Mouse (Mus musculus) hindbrain, embryonic 10.5 days (tissue): ENCODE data around the gene Porcn. TPM values are rescaled to one million over a fixed set of nuclear protein-coding genes. Genes with fewer than 3 reads are reported as not detected.

Experiments
- DNase-seq: peaks from one replicate; pipeline ENCODE4 v3.0.0-alpha.2; 2017; ENCODE audit warnings: low spot score
- H3K27ac ChIP-seq: fragments of 300-500 bp; sonication (generic); 2 replicates; pipeline ENCODE4 v1.5.1; 2016; ENCODE audit warnings: mild to moderate bottlenecking, moderate library complexity
- H3K27me3 ChIP-seq: fragments of 300-500 bp; sonication (generic); 2 replicates; pipeline ENCODE4 v1.6.1; 2016; ENCODE audit warnings: mild to moderate bottlenecking; ENCODE audit not compliant: poor library complexity, insufficient read depth, severe bottlenecking
- H3K36me3 ChIP-seq: fragments of 300-500 bp; sonication (generic); 2 replicates; pipeline ENCODE4 v1.6.1; 2016; ENCODE audit warnings: mild to moderate bottlenecking, moderate library complexity
- H3K4me1 ChIP-seq: fragments of 300-500 bp; sonication (generic); replicated peaks from 2 replicates; pipeline ENCODE4 v1.6.1; 2016; ENCODE audit warnings: mild to moderate bottlenecking
- H3K4me3 ChIP-seq: fragments of 300-500 bp; sonication (generic); 2 replicates; pipeline ENCODE4 v1.5.1; 2016; ENCODE audit warnings: mild to moderate bottlenecking, moderate library complexity
- H3K9me3 ChIP-seq: fragments of 300-500 bp; sonication (generic); 2 replicates; pipeline ENCODE4 v1.6.1; 2016; ENCODE audit warnings: mild to moderate bottlenecking, moderate library complexity
- WGBS: fragments of 180-500 bp; shearing (Covaris S2); methylation state at CpG from one replicate; pipeline ENCODE4 v1.1.7; 2016; 5-methylcytosine and 5-hydroxymethylcytosine counted together
- polyA plus RNA-seq: library from polyadenylated mRNA; unstranded; fragments of >200 nt; fragmentation: Nextera tagmentation; extraction: Ambion mirVana; gene quantifications from 2 replicates; pipeline ENCODE4 v1.2.1, GENCODE M21; 2016

Gene Porcn
- polyA plus RNA-seq, 1 experiment from 2014 or later: 22.6 TPM

DNA sequence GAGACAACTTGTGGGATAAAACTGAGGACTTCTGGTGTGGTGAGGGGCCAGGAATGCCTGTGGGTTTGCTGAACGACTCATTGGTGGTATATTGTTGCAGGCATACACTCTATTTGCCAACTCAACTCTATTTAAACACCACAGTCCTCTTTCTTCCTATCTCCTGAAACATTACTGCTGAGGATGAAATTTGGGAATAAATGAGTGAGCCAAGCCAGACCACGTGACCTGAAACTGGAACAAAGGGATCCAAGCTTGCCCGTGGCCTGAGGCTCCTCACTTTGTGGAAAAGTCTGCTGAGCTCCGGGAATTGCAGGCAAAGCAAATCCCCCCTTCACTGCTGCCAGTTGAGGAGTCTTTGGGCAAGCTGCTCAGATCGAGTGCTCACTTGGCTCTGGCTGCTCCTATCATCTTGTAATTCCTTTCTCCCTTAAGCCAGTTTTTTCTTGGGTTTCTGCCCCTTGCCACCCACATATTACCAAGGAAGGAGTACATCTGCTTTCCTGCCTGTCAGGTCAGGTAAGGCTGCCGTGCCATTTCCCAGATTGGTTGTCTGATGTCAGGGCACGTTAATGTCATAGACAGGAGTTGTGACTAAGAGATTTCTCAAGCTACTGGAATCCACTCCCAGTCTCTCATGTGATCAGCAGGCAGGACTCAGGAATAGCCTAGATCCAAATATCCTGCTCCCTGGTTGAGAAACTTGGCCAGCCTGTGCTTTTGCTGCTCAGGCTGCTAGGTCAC, 16.5 kb upstream of the Porcn start:
- H3K4me1 ChIP-seq: no peaks in the 10 kb centered on the region
- H3K9me3 ChIP-seq: peaks cover 16% of the 10 kb centered on the region; the same call in 1 of the 2 replicates
- no peaks in the 10 kb centered on the region for H3K36me3 ChIP-seq
- WGBS: 63% methylated on average over 7 of the region's 7 CpGs
- no peak overlapping the region for H3K27ac ChIP-seq
- no peak overlapping the region for H3K4me3 ChIP-seq
- no peak for DNase-seq
- no peaks in the 10 kb centered on the region; the same call in 1 of the 2 replicates for H3K27me3 ChIP-seq

- peaks cover 14% of the 10 kb centered on the region; the same call in 1 of the 2 replicates for H3K9me3 ChIP-seq
- H3K27ac ChIP-seq: no peak overlapping the region
- H3K4me1 ChIP-seq: no peaks in the 10 kb centered on the region
- H3K36me3 ChIP-seq: no peaks in the 10 kb centered on the region
- H3K27me3 ChIP-seq: no peaks in the 10 kb centered on the region; the same call in 1 of the 2 replicates
- no peak overlapping the region for H3K4me3 ChIP-seq
- WGBS: 64% methylated on average over 3 of the region's 3 CpGs
- no peak for DNase-seq
Observed at GRCm38 (mm10) chrX:8222296-8222677, 16.0 kb upstream of the Porcn start.

GRCm38 (mm10) chrX:8219651-8220050, 13.3 kb upstream of the Porcn start:
- 28% methylated on average over 8 of the region's 8 CpGs for WGBS
- no peak overlapping the region for H3K27ac ChIP-seq
- H3K4me3 ChIP-seq: no peak overlapping the region
- H3K27me3 ChIP-seq: no peaks in the 10 kb centered on the region; the same call in 1 of the 2 replicates
- H3K9me3 ChIP-seq: peaks cover 9% of the 10 kb centered on the region; the same call in 1 of the 2 replicates
- no peaks in the 10 kb centered on the region for H3K36me3 ChIP-seq
- H3K4me1 ChIP-seq: no peaks in the 10 kb centered on the region
- no peak for DNase-seq

DNA sequence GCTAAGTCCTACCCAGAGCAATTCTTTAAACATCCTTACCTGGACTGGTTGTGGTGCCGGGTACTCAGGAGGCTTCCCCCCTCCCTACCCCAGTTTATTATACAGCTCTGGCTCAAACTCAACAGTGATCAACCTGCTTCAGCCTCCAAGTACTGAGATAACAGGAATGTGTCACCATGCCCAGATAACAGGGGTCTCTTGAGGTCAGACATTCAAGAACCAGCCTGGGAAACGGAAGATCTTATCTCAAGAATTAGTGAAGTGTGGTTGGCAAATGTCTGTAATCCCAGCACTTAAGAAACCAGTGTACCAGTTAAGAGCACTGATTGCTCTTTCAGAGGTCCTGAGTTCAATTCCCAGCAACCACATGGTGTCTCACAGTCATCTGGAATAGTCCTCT, 11.8 kb upstream of the Porcn start:
- H3K36me3 ChIP-seq: no peaks in the 10 kb centered on the region
- H3K4me3 ChIP-seq: no peak overlapping the region
- 71% methylated on average over 2 of the region's 2 CpGs for WGBS

DNA sequence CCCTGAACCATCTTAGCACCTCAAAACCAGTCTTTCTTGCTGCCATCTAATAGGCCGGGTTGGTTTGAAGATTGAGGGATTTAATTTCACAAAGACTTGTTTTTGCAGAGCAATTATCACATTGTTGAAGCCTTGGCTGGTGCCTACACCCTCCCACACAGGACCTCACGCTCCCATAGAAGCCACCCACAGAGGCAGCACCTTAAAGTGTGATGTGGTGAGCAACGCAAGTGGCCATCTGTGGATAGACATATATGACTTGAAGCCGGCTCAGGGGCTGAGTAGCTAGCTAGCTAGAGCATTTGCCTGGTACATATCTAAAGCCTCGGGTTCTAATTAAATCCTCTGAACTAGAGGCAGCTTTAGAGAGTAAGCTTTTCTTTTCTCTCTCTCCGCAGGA, 11.1 kb upstream of the Porcn start:
- H3K4me3 ChIP-seq: no peak overlapping the region
- H3K27me3 ChIP-seq: no peaks in the 10 kb centered on the region; the same call in 1 of the 2 replicates
- H3K36me3 ChIP-seq: no peaks in the 10 kb centered on the region
- H3K27ac ChIP-seq: no peak overlapping the region
- WGBS: 43% methylated on average over 6 of the region's 6 CpGs
- no peaks in the 10 kb centered on the region for H3K4me1 ChIP-seq
- DNase-seq: no peak
- H3K9me3 ChIP-seq: peaks cover 6% of the 10 kb centered on the region; the same call in 1 of the 2 replicates

More for the DNA sequence above, 11.8 kb upstream of the Porcn start:
- Histone ChIP-seq H3K27me3 (no peaks in the 10 kb centered on the region; the same call in 1 of the 2 replicates), H3K9me3 (peaks cover 6% of the 10 kb centered on the region; the same call in 1 of the 2 replicates), H3K27ac (no peak overlapping the region), H3K4me1 (no peaks in the 10 kb centered on the region)
- no peak for DNase-seq

DNA sequence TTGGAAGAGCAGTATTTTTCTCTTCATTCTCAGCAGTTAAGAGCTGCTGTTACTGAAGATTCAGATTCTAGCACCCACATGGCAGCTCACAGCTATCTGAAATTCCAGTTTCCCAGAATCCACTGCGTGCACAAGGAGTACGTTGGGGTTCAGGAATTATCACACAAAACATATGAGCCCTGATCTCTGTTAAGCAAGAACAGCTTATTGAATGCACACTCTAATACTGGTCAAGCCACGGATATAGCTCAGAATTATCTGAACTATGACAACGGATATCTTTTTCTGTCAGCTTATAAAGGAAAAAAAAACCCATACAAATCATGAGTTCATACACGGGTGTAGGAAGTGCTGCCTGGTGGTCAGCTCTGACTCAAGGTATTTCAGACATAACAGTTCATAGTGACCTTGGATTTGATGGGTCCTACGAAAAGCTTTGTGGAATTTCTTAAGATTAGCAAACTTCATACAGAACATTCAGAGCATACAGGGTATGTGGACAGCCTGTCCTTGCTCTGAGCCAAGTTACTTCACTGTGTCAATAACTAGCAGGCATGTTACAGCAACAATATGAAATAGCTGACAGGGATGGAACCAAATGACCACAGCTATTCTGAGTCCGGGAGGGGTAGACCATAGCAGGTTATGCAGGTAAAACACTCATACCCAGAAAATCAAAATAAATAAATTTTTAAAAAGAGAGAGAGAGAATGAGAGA, 5.3 kb upstream of the Porcn start:
- H3K9me3 ChIP-seq: no peaks in the 10 kb centered on the region
- DNase-seq: no peak
- no peak overlapping the region for H3K4me3 ChIP-seq
- 84% methylated on average over 7 of the region's 7 CpGs for WGBS
- no peaks in the 10 kb centered on the region for H3K4me1 ChIP-seq
- H3K27ac ChIP-seq: no peak overlapping the region
- no peaks in the 10 kb centered on the region for H3K27me3 ChIP-seq
- H3K36me3 ChIP-seq: no peaks in the 10 kb centered on the region

- Histone ChIP-seq H3K36me3 (no peaks in the 10 kb centered on the region), H3K9me3 (peaks cover 5% of the 10 kb centered on the region; the same call in 1 of the 2 replicates), H3K27me3 (no peaks in the 10 kb centered on the region), H3K27ac (no peak overlapping the region), H3K4me1 (peaks cover 4% of the 10 kb centered on the region; the same call in 1 of the 2 replicates), H3K4me3 (no peak overlapping the region)
- 71% methylated on average over 2 of the region's 2 CpGs for WGBS
- no peak for DNase-seq
Observed at GRCm38 (mm10) chrX:8209720-8210119, 3.4 kb upstream of the Porcn start.

- H3K36me3 ChIP-seq: no peaks in the 10 kb centered on the region
- 39% methylated on average over 4 of the region's 4 CpGs for WGBS
- H3K9me3 ChIP-seq: peaks cover 9% of the 10 kb centered on the region; the same call in 1 of the 2 replicates
- no peaks in the 10 kb centered on the region for H3K27me3 ChIP-seq
- no peak for DNase-seq
- no peak overlapping the region for H3K27ac ChIP-seq
- no peak overlapping the region for H3K4me3 ChIP-seq
- peaks cover 4% of the 10 kb centered on the region; the same call in 1 of the 2 replicates for H3K4me1 ChIP-seq
Observed at GRCm38 (mm10) chrX:8207224-8207623, 899 bp upstream of the Porcn start.

DNA sequence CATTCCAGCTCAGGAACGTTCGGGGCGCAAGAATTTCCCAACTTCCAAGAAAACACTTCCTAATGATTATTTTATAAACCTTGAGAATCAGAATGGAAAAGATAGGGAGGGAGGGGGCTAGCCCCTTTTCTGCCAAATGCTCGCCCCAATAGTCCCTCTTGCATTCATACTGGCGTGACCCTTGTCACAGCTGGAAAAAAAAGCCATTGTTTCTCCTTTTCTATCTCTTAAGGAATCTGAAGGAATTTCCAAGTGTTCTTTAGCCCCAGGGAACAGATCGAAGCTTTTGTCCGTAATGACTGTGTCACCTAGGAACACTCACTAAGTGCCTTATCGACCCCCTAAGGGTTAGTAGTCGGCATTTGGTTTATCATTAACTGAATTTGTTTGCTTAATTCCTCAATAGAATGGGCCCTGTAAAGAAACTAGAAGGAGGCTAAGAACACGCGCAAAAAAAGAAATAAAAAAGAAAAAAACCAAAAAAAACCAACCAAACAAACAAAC, 421 bp upstream of the Porcn start:
- Histone ChIP-seq H3K4me3 (peak overlapping the region; percentile 61), H3K27me3 (no peaks in the 10 kb centered on the region), H3K4me1 (peaks cover 4% of the 10 kb centered on the region; the same call in 1 of the 2 replicates), H3K27ac (peak overlapping the region; percentile 82; the same call in 1 of the 2 replicates), H3K9me3 (peaks cover 9% of the 10 kb centered on the region; the same call in 1 of the 2 replicates), H3K36me3 (no peaks in the 10 kb centered on the region)
- 18% methylated on average over 11 of the region's 11 CpGs for WGBS
- DNase-seq: no peak

DNA sequence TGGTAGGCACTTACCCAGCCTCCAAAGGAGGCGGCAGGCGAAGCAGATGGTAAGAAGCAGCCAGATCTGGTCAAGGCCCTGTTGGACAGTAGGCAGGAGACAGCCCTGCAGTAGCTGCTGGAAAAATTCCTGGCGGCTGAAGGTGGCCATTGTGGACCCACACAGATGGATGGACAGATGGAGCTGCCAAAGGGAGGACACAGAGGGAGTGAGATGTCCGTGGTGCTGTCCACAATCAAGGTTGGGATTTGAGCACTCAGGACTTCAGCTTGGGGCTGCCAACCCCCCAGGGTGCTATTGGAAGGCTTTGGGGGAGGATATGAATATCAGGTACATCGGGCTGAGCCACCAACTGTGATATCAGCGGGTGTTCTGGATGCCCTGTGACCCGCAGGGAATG, 774 bp downstream of the Porcn start:
- H3K27me3 ChIP-seq: no peaks in the 10 kb centered on the region
- WGBS: 37% methylated on average over 7 of the region's 7 CpGs
- H3K27ac ChIP-seq: no peak overlapping the region

DNA sequence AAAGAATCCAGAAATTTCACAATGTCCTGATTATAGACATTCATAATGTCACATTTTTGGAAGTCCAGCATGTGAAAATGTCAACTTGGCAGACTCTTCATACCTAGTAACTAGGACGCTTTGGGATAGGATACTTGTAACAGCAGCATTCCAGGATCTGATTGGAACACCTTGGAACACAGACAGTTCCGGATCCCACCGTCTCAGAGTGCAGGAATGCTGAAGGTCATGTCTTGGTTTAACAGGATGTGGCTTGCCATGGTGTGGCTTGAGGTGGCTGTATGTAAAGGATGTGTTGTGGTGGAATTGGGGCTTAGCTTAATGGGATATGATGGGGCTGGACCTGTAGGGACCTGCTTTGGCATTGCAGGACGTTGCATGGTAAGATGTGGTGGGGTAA, 1.2 kb downstream of the Porcn start:
- Histone ChIP-seq H3K9me3 (peaks cover 9% of the 10 kb centered on the region; the same call in 1 of the 2 replicates), H3K4me3 (no peak overlapping the region), H3K4me1 (peaks cover 4% of the 10 kb centered on the region; the same call in 1 of the 2 replicates), H3K27me3 (no peaks in the 10 kb centered on the region), H3K36me3 (no peaks in the 10 kb centered on the region), H3K27ac (no peak overlapping the region)
- DNase-seq: no peak
- 73% methylated on average over 4 of the region's 4 CpGs for whole genome bisulfite sequencing

More for the DNA sequence above, 774 bp downstream of the Porcn start:
- Histone ChIP-seq H3K4me3 (peak overlapping the region; percentile 61), H3K4me1 (peaks cover 4% of the 10 kb centered on the region; the same call in 1 of the 2 replicates), H3K9me3 (peaks cover 9% of the 10 kb centered on the region; the same call in 1 of the 2 replicates), H3K36me3 (no peaks in the 10 kb centered on the region)
- DNase-seq: no peak

GRCm38 (mm10) chrX:8204076-8204475, 2.2 kb downstream of the Porcn start:
- Histone ChIP-seq H3K36me3 (peaks cover 1% of the 10 kb centered on the region; the same call in 1 of the 2 replicates), H3K27ac (no peak overlapping the region), H3K4me3 (no peak overlapping the region), H3K4me1 (peaks cover 4% of the 10 kb centered on the region; the same call in 1 of the 2 replicates), H3K27me3 (no peaks in the 10 kb centered on the region), H3K9me3 (peaks cover 9% of the 10 kb centered on the region; the same call in 1 of the 2 replicates)
- no peak for DNase-seq
- WGBS: 84% methylated on average over 10 of the region's 10 CpGs
